Mouse (Mus musculus) heart, adult 2 months (tissue): ENCODE data around the gene Mxra7.

Experiments used
- CTCF ChIP-seq: fragments of 200-600 bp; IDR thresholded peaks from 2 replicates; pipeline ENCODE4 v1.8.1; 2022; ENCODE audit warnings: antibody characterized with exemption, mild to moderate bottlenecking, moderate library complexity
- EP300 ChIP-seq: fragments of 200-500 bp; IDR thresholded peaks from 2 replicates; pipeline ENCODE4 v1.6.1; 2011; ENCODE audit warnings: low read depth, low read length, control low read depth; ENCODE audit not compliant: insufficient read depth
- POLR2A ChIP-seq: fragments of 200-500 bp; IDR thresholded peaks from 2 replicates; pipeline ENCODE4 v1.6.1; 2011; ENCODE audit warnings: mild to moderate bottlenecking, low read depth, low read length, control low read depth; ENCODE audit not compliant: insufficient read depth

DNA sequence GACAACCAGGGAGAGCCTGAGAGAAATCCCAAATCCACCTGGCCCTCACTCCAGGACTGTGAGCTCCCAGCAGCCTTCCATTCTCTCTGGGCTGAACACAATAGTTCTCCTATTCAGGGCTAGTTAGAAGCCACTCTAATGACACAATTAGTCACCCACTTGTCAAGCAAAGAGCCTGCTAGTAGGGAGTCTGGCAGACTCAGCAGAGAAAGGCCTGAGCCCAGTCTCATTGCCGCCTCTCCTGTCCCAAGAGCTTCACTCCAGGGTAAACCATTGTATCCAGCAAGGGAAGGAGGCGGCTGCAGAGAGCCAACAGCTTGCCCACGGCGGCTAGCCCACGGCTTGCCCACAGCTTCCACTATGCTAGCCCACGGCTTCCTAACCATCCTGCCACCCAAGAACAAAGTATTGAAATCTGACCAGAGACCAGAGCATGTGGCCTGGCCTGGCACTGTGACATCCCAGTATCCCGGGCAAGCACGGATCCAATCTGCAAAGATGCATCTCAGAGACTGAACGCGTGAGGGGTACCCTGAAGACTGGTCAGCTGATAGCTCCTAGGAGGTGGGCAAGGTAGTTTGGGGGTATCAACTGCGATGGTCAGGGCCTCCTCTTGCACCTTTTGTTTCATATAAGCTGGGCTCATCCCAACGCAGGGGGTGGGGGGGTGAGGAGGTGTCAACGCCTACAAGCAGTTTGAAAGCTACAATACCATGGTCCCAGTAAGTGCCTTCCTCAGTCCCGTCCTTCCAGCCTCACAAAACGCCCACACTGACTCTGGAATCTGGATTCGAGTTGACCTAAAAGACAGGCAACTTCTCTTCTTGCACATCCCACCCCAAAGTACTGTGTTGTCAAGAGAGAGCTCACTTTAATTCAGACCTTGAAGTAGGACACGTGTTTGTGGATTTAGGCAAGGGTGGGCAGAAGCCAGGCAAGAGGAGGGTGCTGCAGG is 1.0 kb downstream of the Mxra7 start:
- TF ChIP-seq POLR2A (no peak), CTCF (no peak), EP300 (no peak)
